Mouse (Mus musculus) ovary, postnatal 10 days (tissue): ENCODE measurements at regions not wholly inside any gene's neighbourhood (a gene's known extent, or its start where the extent isn't known, plus 50 kb on each side); places are given as distances from the start of the nearest gene placed in this dataset.

ENCODE experiments used
- DNase-seq: peaks from one replicate; pipeline ENCODE4 v3.0.0; 2022; ENCODE audit warnings: low spot score

DNA sequence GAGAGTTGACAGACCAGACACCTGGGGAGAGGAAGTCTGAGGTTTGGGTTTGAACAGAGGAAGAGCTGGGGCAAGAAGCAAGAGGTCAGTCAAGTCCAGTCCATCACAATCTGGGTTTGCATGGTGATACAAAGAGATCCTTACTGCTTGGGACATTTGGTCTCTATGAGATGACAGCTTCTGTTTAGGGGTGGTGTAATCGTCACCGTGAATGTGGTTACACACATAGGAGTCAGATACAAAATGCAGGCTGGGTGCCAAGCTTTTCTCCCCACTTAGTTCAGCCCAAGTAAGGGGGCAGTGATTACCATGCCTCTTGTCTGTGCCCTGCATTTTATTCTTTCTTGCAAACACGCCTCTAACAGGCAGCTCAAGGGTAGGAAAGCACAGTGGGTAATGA, 108.9 kb downstream of the Qrsl1 start:
- DNase-seq: no peak

DNA sequence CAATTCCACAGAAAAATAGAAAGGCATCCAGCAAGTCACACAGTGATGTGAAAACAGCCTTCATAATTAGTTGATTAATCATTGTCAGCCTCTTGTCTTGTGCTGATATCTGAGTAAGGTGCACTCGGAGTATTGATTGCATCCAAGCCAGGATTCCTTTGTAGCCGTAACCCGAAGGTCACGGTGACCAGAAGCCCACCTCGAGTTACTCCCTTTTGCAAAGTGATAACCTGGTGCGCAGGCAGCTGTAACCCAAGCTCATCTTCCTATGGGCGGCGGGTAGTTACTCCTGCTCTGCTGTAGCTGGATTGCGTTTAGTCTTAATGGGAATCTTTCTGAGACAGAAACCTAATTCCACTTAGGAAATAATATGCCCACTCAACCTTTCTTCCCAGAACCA, 107.0 kb downstream of the Qrsl1 start:
- DNase-seq: no peak

DNA sequence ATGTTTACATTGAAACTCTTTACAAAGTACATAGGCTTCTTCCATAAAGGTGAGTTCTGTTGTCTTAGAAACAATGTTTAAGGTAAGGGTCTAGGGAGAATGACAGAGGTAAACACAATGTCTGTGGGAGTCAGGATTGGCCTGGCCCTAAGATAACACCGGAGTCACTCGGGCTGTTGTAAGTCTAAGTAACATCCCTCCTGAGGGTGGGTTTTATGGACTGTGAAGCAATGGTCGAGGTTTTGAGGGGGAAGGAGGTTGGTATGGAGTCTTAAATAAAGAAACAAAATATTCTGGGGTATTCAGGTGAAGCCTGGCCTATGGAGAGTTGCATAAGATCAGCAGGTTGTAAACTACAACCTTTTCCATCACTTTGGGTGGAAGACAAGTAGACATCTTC, 101.5 kb downstream of the Qrsl1 start:
- DNase-seq: no peak

DNA sequence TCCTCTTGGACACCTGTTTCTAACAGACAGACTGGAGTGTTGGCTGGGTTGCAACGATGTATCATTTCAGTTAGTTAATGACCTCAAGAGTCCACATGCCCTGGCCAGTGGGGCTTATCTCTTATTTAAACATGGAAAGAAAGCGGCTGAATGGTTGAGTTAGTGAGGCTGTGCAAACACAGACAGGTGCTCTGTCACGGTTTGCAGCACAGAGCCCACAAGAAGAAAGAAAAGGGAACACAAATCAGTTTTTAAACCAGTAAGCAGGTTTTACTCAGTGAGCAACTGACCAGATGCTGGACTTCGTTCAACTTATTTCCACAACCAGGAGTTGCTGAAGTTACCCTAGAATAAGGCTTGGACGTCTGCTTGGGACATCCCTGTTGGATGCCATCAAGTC, 86.3 kb downstream of the Qrsl1 start:
- no peak for DNase-seq

DNA sequence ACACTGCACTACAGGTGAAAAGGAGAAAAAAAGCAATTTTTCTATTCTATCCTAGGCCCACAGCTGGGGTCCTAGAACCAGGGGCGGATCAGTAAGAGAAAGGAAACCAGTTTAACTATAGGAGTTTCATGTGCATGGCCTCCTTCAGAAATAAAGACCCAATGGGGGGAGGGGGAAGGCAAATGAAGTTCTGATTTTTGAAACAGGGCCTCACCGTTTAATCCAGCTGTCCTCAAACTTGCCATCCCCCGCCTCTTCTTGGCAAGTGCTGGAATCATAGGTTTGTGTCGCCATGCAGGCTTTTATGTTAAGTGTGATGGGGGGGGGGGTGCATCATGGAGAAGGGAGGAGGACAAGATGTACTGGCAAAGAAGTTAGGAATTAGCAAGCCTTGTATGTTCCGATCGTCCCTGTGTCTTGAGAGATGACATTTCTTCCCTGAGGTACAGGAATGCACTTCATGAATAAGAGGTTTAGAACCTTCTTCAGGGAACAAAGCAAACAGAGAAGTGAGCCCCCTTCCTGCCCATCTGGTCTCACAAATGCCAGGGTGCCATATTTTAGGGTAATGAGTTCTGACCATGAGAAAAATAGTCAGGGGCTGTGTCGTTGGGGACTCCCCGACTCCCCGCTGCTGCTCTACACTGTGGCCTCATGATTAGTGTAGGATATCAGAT, 83.9 kb downstream of the Qrsl1 start:
- no peak for DNase-seq

DNA sequence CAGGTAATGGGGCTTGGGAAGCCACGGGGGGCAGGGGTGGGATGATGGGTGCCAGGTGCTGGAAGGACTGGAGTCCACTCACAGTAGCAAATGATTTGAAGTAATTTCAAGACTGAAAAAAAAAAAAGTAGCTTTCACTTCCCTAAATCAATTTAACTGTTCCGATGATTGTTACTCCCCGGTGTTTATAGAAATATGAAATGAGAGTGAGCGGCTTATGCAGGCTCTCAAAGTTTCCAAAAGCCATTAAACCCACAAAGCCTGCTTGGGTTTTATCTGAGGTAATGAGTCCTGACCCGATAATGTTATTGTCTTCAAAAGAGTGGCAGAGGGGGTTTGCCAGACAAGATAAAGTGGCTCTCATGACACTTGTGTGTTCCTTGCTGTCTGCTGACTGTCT, 82.9 kb downstream of the Qrsl1 start:
- no peak for DNase-seq

DNA sequence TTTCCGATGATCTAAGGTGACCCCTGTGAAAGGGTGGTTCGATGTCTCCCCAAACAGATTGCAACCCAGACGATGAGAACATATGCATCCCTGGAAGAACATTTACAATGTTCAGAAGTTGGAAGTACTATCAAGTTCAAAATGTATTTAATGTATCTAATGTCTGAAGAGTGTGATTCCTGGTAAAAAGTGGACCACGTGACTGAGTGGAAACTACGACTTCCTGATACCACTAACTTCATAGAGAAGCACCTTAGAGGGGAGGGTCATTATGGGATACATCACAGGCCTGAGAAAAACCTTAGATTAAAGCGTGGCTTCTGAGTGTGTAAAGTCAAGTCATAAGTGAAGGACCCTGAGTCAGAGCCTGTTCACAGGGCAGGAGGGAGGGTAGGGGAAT, 82.1 kb downstream of the Qrsl1 start:
- DNase-seq: no peak

DNA sequence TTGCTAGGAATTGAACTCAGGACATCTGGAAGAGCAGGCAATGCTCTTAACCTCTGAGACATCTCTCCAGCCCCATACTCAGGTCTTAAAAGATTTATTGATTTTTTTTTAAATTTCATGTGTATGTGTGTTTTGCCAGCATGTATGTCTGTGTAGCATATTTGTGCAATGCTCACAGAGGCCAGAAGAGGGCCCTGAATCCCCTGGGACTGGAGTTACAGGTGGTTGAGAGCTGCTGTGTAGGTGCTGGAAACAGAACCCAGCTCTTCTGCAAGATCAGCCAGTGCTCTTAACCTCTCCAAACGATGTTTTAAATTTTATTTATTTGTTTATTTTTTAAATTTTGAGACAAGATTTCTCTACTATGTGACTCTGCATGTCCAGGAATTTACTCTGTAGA, 78.9 kb downstream of the Qrsl1 start:
- no peak for DNase-seq

DNA sequence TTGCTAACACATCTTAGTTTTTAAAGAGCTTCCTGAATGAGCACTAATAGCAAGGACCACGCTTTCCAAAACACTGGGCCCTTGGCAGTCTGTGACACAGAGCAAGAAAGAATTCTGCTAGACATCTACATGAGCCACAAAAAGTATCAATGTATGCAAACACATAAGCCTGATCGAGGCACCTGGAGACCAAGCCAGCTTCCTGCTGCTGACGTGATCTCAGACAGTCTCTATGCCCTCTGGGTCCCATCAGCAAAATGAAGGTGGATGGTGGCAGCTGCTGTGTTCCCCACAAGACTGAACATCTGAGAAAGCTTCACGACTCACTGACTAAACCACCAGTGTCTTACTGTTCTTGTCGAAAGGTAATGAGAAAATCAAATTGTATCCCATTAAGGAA, 77.5 kb downstream of the Qrsl1 start:
- DNase-seq: no peak
